Mouse (Mus musculus): ENCODE data around the gene Akna. TPM values are rescaled to one million over a fixed set of nuclear protein-coding genes. Genes with fewer than 3 reads are reported as not detected.

Akna gene
- total and polyA plus RNA-seq, 3 experiments: 6.5 to 37.5 (median 28.0) TPM

GRCm38 (mm10) chr4:63375367-63375766 lies 27.8 kb downstream of the Akna start:
- Histone ChIP-seq H3K27me3 (replicated peaks) (no peaks in the 10 kb centered on the region), H3K9ac (ENCODE audit: insufficient read depth, low read depth) (no peak overlapping the region), H3K79me2 (replicated peaks; ENCODE audit: control insufficient read depth, extremely low read depth, insufficient read depth, poor library complexity, severe bottlenecking) (0 out of 2 replicates have a peak, but pooled peaks cover 2% of the 10 kb centered on the region), H3K27ac (ENCODE audit: insufficient read depth, low read depth) (0 out of 2 replicates have a peak overlapping the region, but pooled peaks have one; percentile 10), H3K4me2 (ENCODE audit: insufficient read depth, low read depth, poor library complexity, severe bottlenecking) (no peak overlapping the region), H3K9me3 (replicated peaks; ENCODE audit: low read length) (no peaks in the 10 kb centered on the region), H3K4me1 (ENCODE audit: control insufficient read depth in 1 of 2, insufficient read depth in 2 of 2) (peaks cover 0 to 13% of the 10 kb centered on the region in 2 experiments; a peak in 2 of 4 replicates), H3K4me3 (replicated peaks in 1 of 3; ENCODE audit: low read depth in 2 of 3, low read length in 2 of 3, poor library complexity in 1 of 3) (no peak overlapping the region), H3K36me3 (replicated peaks in 1 of 2; ENCODE audit: control insufficient read depth in 1 of 2, insufficient read depth in 1 of 2, low read length in 1 of 2) (peaks cover 97 to 100% of the 10 kb centered on the region in 2 experiments)
- no peak for TF ChIP-seq NRF1 (IDR thresholded peaks at IDR 0.05; ENCODE audit: low read depth, low read length)
- TF ChIP-seq BHLHE40 (IDR thresholded peaks at IDR 0.05; ENCODE audit: low read depth, low read length): no peak
- TF ChIP-seq ZMIZ1 (IDR thresholded peaks at IDR 0.05; ENCODE audit: low read depth, low read length): no peak
- TF ChIP-seq TCF12 (IDR thresholded peaks at IDR 0.05; ENCODE audit: low read depth, low read length): no peak
- TF ChIP-seq PAX5 (IDR thresholded peaks at IDR 0.05; ENCODE audit: low read length): no peak
- TF ChIP-seq MAX (IDR thresholded peaks at IDR 0.05; ENCODE audit: low read length): no peak
- no peak for TF ChIP-seq POLR2AphosphoS2 (IDR thresholded peaks at IDR 0.05; ENCODE audit: low read depth, low read length)
- TF ChIP-seq ZKSCAN1 (IDR thresholded peaks at IDR 0.05; ENCODE audit: borderline replicate concordance, low read depth, low read length): no peak
- no peak for TF ChIP-seq JUN (IDR thresholded peaks at IDR 0.05; ENCODE audit: insufficient read depth, low read depth, low read length)
- no peak for TF ChIP-seq CHD1 (IDR thresholded peaks at IDR 0.05; ENCODE audit: low read depth, low read length)
- no peak for TF ChIP-seq NELFE (IDR thresholded peaks at IDR 0.05; ENCODE audit: low read depth, low read length)
- no peak for TF ChIP-seq ZC3H11A (IDR thresholded peaks at IDR 0.05; ENCODE audit: low read depth, low read length)
- dilution Hi-C loops (cut with MboI; ENCODE audit: extremely low pct_ligation_motif_present, extremely low pct_unique_long_range_greater_than_20kb, low sequenced_read_pairs): no loop called here
- DNase-seq (ENCODE audit: extremely low read depth): no peak
- in situ Hi-C loops (cut with MboI; ENCODE audit: low pct_ligation_motif_present, low pct_unique_long_range_greater_than_20kb, low sequenced_read_pairs): no loop called here

DNA sequence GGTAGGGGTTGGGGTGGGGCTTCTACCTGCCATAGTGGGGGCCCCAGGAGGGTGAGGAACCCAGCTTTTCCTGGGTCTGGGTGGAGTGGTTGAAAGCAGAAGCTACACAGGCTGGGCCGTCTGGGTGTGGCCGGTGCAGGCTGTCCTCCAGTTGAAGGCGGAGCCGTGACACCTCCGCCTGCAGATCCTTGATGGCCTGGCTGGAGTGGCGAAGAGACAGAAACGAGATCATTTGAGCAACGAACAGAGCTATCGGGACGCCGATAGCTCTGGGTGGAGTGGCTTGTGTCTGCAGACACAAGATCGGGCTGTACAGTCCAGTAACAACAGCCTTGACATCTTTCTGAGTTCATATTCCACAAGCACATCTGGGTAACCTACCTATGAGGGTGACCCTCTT lies 28.8 kb downstream of the Akna start:
- H3K4me2 ChIP-seq (ENCODE audit: insufficient read depth, low read depth, poor library complexity, severe bottlenecking): no peak overlapping the region
- H3K9me3 ChIP-seq (replicated peaks; ENCODE audit: low read length): no peaks in the 10 kb centered on the region
- H3K27me3 ChIP-seq (replicated peaks): no peaks in the 10 kb centered on the region
- no peak overlapping the region for H3K27ac ChIP-seq (ENCODE audit: insufficient read depth, low read depth)
- dilution Hi-C loops (cut with MboI; ENCODE audit: extremely low pct_ligation_motif_present, extremely low pct_unique_long_range_greater_than_20kb, low sequenced_read_pairs): no loop called here
- in situ Hi-C loops (cut with MboI; ENCODE audit: low pct_ligation_motif_present, low pct_unique_long_range_greater_than_20kb, low sequenced_read_pairs): loop anchor here (5.0 kb wide), 1 partner anchor 33 kb away; no protein-coding TSS in a partner anchor
- no peak overlapping the region for H3K4me3 ChIP-seq (replicated peaks in 1 of 3; ENCODE audit: low read depth in 2 of 3, low read length in 2 of 3, poor library complexity in 1 of 3)
- no peak for DNase-seq (ENCODE audit: extremely low read depth)
- peaks cover 98 to 100% of the 10 kb centered on the region in 2 experiments for H3K36me3 ChIP-seq (replicated peaks in 1 of 2; ENCODE audit: control insufficient read depth in 1 of 2, insufficient read depth in 1 of 2, low read length in 1 of 2)
- no peak for TF ChIP-seq IRF4 (IDR thresholded peaks at IDR 0.05; ENCODE audit: low read depth, low read length)
- 0 out of 2 replicates have a peak, but pooled peaks cover 2% of the 10 kb centered on the region for H3K79me2 ChIP-seq (replicated peaks; ENCODE audit: control insufficient read depth, extremely low read depth, insufficient read depth, poor library complexity, severe bottlenecking)
- peaks cover 0 to 16% of the 10 kb centered on the region in 2 experiments; a peak in 2 of 4 replicates for H3K4me1 ChIP-seq (ENCODE audit: control insufficient read depth in 1 of 2, insufficient read depth in 2 of 2)
- no peak overlapping the region for H3K9ac ChIP-seq (ENCODE audit: insufficient read depth, low read depth)

GRCm38 (mm10) chr4:63373404-63373803 lies 29.8 kb downstream of the Akna start:
- H3K9me3 ChIP-seq (replicated peaks; ENCODE audit: low read length): peaks cover 1% of the 10 kb centered on the region
- H3K4me3 ChIP-seq (replicated peaks in 1 of 3; ENCODE audit: low read depth in 2 of 3, low read length in 2 of 3, poor library complexity in 1 of 3): no peak overlapping the region
- TF ChIP-seq MAFK (IDR thresholded peaks at IDR 0.05; ENCODE audit: insufficient replicate concordance, low read length) (no peak), ZNF384 (IDR thresholded peaks at IDR 0.05; ENCODE audit: low read depth, low read length) (no peak), MAX (IDR thresholded peaks at IDR 0.05; ENCODE audit: low read length) (no peak), CTCF (conservative IDR thresholded peaks at IDR 0.05 in 1 of 2, IDR thresholded peaks at IDR 0.05 in 1 of 2; ENCODE audit: low read depth in 2 of 2, low read length in 2 of 2) (no peak), ELF1 (IDR thresholded peaks at IDR 0.05; ENCODE audit: low read depth, low read length) (no peak), POLR2A (IDR thresholded peaks at IDR 0.05; ENCODE audit: low read depth, low read length) (no peak), TBP (conservative IDR thresholded peaks at IDR 0.05; ENCODE audit: low read depth, low read length) (no peak), UBTF (IDR thresholded peaks at IDR 0.05; ENCODE audit: low read depth, low read length) (no peak), GABPA (IDR thresholded peaks at IDR 0.05; ENCODE audit: insufficient replicate concordance, low read depth, low read length) (no peak), NRF1 (IDR thresholded peaks at IDR 0.05; ENCODE audit: low read depth, low read length) (no peak), SMC3 (IDR thresholded peaks at IDR 0.05; ENCODE audit: low read depth, low read length) (no peak), PAX5 (IDR thresholded peaks at IDR 0.05; ENCODE audit: low read length) (no peak), JUN (IDR thresholded peaks at IDR 0.05; ENCODE audit: insufficient read depth, low read depth, low read length) (no peak), NELFE (IDR thresholded peaks at IDR 0.05; ENCODE audit: low read depth, low read length) (no peak), USF1 (IDR thresholded peaks at IDR 0.05; ENCODE audit: low read depth, low read length) (no peak), JUND (conservative IDR thresholded peaks at IDR 0.05; ENCODE audit: low read depth, low read length) (no peak), MEF2A (IDR thresholded peaks at IDR 0.05; ENCODE audit: borderline replicate concordance, low read depth, low read length) (no peak)
- in situ Hi-C loops (cut with MboI; ENCODE audit: low pct_ligation_motif_present, low pct_unique_long_range_greater_than_20kb, low sequenced_read_pairs) (loop anchor here (5.0 kb wide), 1 partner anchor 34 kb away; no protein-coding TSS in a partner anchor), dilution Hi-C loops (cut with MboI; ENCODE audit: extremely low pct_ligation_motif_present, extremely low pct_unique_long_range_greater_than_20kb, low sequenced_read_pairs) (no loop called here)
- H3K4me1 ChIP-seq (ENCODE audit: control insufficient read depth in 1 of 2, insufficient read depth in 2 of 2): peaks cover 0 to 21% of the 10 kb centered on the region in 2 experiments; a peak in 2 of 4 replicates
- no peaks in the 10 kb centered on the region for H3K27me3 ChIP-seq (replicated peaks)
- 0 out of 2 replicates have a peak, but pooled peaks cover 2% of the 10 kb centered on the region for H3K79me2 ChIP-seq (replicated peaks; ENCODE audit: control insufficient read depth, extremely low read depth, insufficient read depth, poor library complexity, severe bottlenecking)
- H3K27ac ChIP-seq (ENCODE audit: insufficient read depth, low read depth): no peak overlapping the region
- H3K36me3 ChIP-seq (replicated peaks in 1 of 2; ENCODE audit: control insufficient read depth in 1 of 2, insufficient read depth in 1 of 2, low read length in 1 of 2): peaks cover 97 to 100% of the 10 kb centered on the region in 2 experiments
- H3K4me2 ChIP-seq (ENCODE audit: insufficient read depth, low read depth, poor library complexity, severe bottlenecking): no peak overlapping the region
- no peak for DNase-seq (ENCODE audit: extremely low read depth)
- H3K9ac ChIP-seq (ENCODE audit: insufficient read depth, low read depth): no peak overlapping the region

Measured in CH12.LX (cell line).